Mouse (Mus musculus): ENCODE measurements around the gene Tmprss9. TPM values are rescaled to one million over a fixed set of nuclear protein-coding genes. Genes with fewer than 3 reads are reported as not detected.

Gene Tmprss9
- polyA plus RNA-seq, 1 experiment, result 0.33 TPM

- DNase-seq, result no peak
- TF ChIP-seq POLR2A (IDR thresholded peaks at IDR 0.05; ENCODE audit: low read depth, low read length) (no peak), CTCF (conservative IDR thresholded peaks at IDR 0.05; ENCODE audit: insufficient read depth, insufficient read length, low read depth, low read length) (no peak)
- H3K27ac ChIP-seq (ENCODE audit: insufficient read depth, low read depth, low read length), result no peak overlapping the region
- no peaks in the 10 kb centered on the region for H3K27me3 ChIP-seq (replicated peaks; ENCODE audit: control insufficient read depth, insufficient read depth, low read length)
- H3K36me3 ChIP-seq (ENCODE audit: control insufficient read depth, insufficient read depth, low read length), result no peaks in the 10 kb centered on the region
- no peak overlapping the region for H3K4me3 ChIP-seq (ENCODE audit: insufficient read depth, low read depth, low read length)
- 79% methylated on average over 28 of the region's 28 CpGs for WGBS
- peaks cover 7% of the 10 kb centered on the region; the same call in 1 of the 2 replicates for H3K4me1 ChIP-seq (ENCODE audit: control insufficient read depth, insufficient read depth, low read length)
Measured at GRCm38 (mm10) chr10:80904004-80904693, 32.5 kb downstream of the Tmprss9 start.

DNA sequence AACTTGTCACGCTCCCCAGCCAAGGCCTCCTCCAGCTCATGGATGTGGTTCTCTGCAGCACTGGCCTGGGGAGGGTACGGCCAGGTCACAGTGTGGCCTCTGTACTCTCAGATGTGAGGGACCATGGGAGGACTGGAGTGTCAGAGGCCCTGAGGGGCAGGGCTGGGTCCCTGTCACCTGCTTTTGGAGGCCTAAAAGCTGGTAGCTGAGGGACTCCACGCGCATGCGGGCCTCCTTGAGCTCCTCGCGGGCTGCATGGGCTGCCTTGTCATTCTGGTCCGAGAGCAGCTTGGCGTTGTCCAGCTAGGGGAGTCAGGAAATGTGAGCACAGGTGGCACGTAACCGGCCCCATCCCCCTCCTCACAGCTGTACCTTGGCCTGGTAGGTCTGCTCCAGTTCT, 33.1 kb downstream of the Tmprss9 start:
- H3K36me3 ChIP-seq (ENCODE audit: control insufficient read depth, insufficient read depth, low read length), result no peaks in the 10 kb centered on the region
- H3K4me3 ChIP-seq (ENCODE audit: insufficient read depth, low read depth, low read length), result no peak overlapping the region
- no peak overlapping the region for H3K27ac ChIP-seq (ENCODE audit: insufficient read depth, low read depth, low read length)
- no peak for DNase-seq
- TF ChIP-seq POLR2A (IDR thresholded peaks at IDR 0.05; ENCODE audit: low read depth, low read length) (no peak), CTCF (conservative IDR thresholded peaks at IDR 0.05; ENCODE audit: insufficient read depth, insufficient read length, low read depth, low read length) (no peak)
- 90% methylated on average over 11 of the region's 11 CpGs for WGBS
- no peaks in the 10 kb centered on the region for H3K27me3 ChIP-seq (replicated peaks; ENCODE audit: control insufficient read depth, insufficient read depth, low read length)
- H3K4me1 ChIP-seq (ENCODE audit: control insufficient read depth, insufficient read depth, low read length), result peaks cover 3% of the 10 kb centered on the region; the same call in 1 of the 2 replicates

DNA sequence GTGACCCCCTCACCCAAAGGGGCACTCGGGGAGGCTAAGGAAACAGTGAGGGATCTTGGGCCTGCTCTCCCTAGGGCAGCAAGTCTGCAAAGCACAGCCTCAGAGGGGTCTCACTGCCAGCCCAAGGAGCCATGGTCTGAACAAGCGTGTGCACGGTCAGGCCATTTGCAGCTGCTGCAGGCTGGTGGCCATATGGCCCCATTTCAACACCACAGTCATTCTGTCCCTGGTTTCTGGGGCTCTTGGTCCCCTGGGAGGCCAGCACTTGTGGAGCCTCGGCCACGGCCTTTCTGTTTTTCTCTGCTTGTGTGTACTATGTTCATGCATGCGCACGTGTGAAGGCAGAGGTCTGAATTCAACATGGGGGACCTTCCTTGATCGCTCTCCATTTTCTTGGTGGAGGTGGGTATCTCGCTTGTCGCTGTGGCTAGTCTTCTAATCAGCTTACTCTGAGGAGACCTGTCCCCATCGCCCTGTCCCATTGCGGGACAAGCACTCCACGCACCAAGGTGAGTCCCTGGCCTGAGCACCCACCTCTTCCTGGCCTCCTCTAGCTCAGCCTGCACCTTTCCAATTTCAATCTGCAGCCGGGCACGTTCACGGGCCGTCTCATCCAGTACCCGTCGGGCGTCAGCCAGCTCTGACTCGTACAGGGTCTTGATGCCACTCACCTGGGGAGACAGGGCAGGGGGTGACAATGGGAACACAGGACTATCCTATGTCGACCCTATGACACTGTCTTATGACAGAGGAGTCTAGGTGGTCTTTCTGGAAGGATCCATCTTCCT, 37.9 kb downstream of the Tmprss9 start:
- DNase-seq, result no peak
- H3K27ac ChIP-seq (ENCODE audit: insufficient read depth, low read depth, low read length), result no peak overlapping the region
- whole genome bisulfite sequencing, result 93% methylated on average over 22 of the region's 22 CpGs
- TF ChIP-seq POLR2A (IDR thresholded peaks at IDR 0.05; ENCODE audit: low read depth, low read length) (no peak), CTCF (conservative IDR thresholded peaks at IDR 0.05; ENCODE audit: insufficient read depth, insufficient read length, low read depth, low read length) (no peak)
- H3K4me1 ChIP-seq (ENCODE audit: control insufficient read depth, insufficient read depth, low read length), result 0 out of 2 replicates have a peak, but pooled peaks cover 7% of the 10 kb centered on the region
- H3K27me3 ChIP-seq (replicated peaks; ENCODE audit: control insufficient read depth, insufficient read depth, low read length), result no peaks in the 10 kb centered on the region
- no peak overlapping the region for H3K4me3 ChIP-seq (ENCODE audit: insufficient read depth, low read depth, low read length)
- no peaks in the 10 kb centered on the region for H3K36me3 ChIP-seq (ENCODE audit: control insufficient read depth, insufficient read depth, low read length)

DNA sequence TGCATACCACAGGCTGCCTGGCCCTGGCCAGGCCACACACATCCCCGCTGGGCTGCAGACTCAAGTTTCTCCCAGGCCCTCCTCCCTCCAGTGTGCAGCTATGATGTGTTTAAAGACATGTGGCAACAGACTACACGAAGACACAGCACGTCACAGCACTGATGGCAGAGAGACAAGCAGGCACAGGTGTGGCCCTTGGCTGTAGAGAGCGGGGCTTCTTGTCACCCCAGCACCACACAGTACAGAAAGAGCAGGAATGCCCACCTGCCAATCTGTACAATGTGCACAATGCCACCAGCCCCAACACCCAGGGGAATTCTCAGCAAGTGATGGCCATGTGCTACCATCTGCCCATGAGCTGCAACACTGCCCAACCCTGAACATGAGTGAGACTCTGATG, 39.7 kb downstream of the Tmprss9 start:
- H3K27ac ChIP-seq (ENCODE audit: insufficient read depth, low read depth, low read length), result no peak overlapping the region
- TF ChIP-seq CTCF (conservative IDR thresholded peaks at IDR 0.05; ENCODE audit: insufficient read depth, insufficient read length, low read depth, low read length), result no peak
- TF ChIP-seq POLR2A (IDR thresholded peaks at IDR 0.05; ENCODE audit: low read depth, low read length), result no peak
- H3K4me3 ChIP-seq (ENCODE audit: insufficient read depth, low read depth, low read length), result no peak overlapping the region
- H3K4me1 ChIP-seq (ENCODE audit: control insufficient read depth, insufficient read depth, low read length), result 0 out of 2 replicates have a peak, but pooled peaks cover 7% of the 10 kb centered on the region
- no peaks in the 10 kb centered on the region for H3K27me3 ChIP-seq (replicated peaks; ENCODE audit: control insufficient read depth, insufficient read depth, low read length)
- no peaks in the 10 kb centered on the region for H3K36me3 ChIP-seq (ENCODE audit: control insufficient read depth, insufficient read depth, low read length)
- WGBS, result 92% methylated on average over 4 of the region's 4 CpGs
- DNase-seq, result no peak

- DNase-seq, result no peak
- no peak for TF ChIP-seq POLR2A (IDR thresholded peaks at IDR 0.05; ENCODE audit: low read depth, low read length)
- TF ChIP-seq CTCF (conservative IDR thresholded peaks at IDR 0.05; ENCODE audit: insufficient read depth, insufficient read length, low read depth, low read length), result no peak
- Histone ChIP-seq H3K4me1 (ENCODE audit: control insufficient read depth, insufficient read depth, low read length) (0 out of 2 replicates have a peak, but pooled peaks cover 7% of the 10 kb centered on the region), H3K4me3 (ENCODE audit: insufficient read depth, low read depth, low read length) (no peak overlapping the region), H3K36me3 (ENCODE audit: control insufficient read depth, insufficient read depth, low read length) (no peaks in the 10 kb centered on the region), H3K27ac (ENCODE audit: insufficient read depth, low read depth, low read length) (no peak overlapping the region), H3K27me3 (replicated peaks; ENCODE audit: control insufficient read depth, insufficient read depth, low read length) (no peaks in the 10 kb centered on the region)
Measured at GRCm38 (mm10) chr10:80911891-80912290, 40.2 kb downstream of the Tmprss9 start.

DNA sequence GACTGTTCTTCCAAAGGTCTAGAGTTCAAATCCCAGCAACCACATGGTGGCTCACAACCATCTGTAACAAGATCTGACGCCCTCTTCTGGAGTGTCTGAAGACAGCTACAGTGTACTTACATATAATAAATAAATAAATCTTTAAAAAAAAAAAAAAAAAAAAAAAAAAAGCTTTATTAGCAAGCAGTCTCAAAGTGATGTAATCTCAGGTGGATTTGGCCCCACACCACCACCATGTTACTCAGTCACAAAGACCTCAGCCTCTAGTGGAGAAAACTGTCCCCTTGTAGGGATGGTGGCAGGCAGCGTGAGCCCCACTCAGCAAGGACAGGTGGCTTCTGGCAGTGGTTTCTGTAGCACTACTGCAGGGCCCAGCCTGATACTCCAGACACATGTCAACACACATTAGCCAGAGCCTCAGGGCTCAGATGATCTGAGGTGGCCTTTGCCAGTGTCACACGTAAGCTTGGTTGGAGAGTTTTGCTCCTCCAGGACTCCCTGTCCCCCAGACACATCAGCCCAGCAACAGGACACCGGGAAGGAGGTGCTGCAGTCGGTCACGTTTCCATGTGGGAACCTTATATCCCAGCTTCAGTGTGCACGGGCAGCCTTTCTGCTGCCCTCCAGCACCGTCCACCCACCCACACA, 41.8 kb downstream of the Tmprss9 start:
- no peak for DNase-seq
- no peak overlapping the region for H3K27ac ChIP-seq (ENCODE audit: insufficient read depth, low read depth, low read length)
- 70% methylated on average over 8 of the region's 8 CpGs for WGBS
- H3K36me3 ChIP-seq (ENCODE audit: control insufficient read depth, insufficient read depth, low read length), result no peaks in the 10 kb centered on the region
- H3K4me3 ChIP-seq (ENCODE audit: insufficient read depth, low read depth, low read length), result no peak overlapping the region
- no peaks in the 10 kb centered on the region for H3K27me3 ChIP-seq (replicated peaks; ENCODE audit: control insufficient read depth, insufficient read depth, low read length)
- no peak for TF ChIP-seq POLR2A (IDR thresholded peaks at IDR 0.05; ENCODE audit: low read depth, low read length)
- TF ChIP-seq CTCF (conservative IDR thresholded peaks at IDR 0.05; ENCODE audit: insufficient read depth, insufficient read length, low read depth, low read length), result no peak
- 0 out of 2 replicates have a peak, but pooled peaks cover 7% of the 10 kb centered on the region for H3K4me1 ChIP-seq (ENCODE audit: control insufficient read depth, insufficient read depth, low read length)
